24 mouse cellular contexts compared by ENCODE assay signal in the genomic region with DNA sequence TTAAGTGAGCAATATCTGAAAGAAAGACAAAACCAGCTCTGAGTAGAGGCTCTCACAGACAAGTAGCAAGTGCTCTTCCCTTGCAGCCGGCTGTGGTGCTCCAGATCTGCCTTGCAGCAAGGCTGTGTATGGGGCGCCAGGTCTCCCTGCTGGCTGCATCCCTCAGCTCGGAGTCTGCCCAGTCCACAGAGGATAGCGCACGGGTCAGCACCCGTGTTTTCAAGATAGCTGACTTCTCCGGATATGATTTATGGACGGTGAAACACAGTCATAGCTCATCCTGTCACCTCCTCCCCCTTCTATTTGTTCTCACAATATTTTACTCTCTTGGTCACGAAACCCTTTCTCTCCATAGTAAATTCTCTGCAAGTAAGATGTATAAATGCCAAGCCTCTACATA.
DNase-seq lines count a peak whose midpoint lies in the region; ATAC-seq lines count a peak whose summit lies in the region.
"Had no signal": no experiment of that assay in that cellular context is flagged by ENCODE, and none has a peak within 500 bp of the region (broad histone marks: within the 10 kb centered on the region; RNA-seq: fewer than 3 reads in every experiment).

No protein-coding gene starts in this region.

- 80% methylated on average over 9 of the region's 9 CpGs for WGBS in forebrain, embryonic 15.5 days
- WGBS in forebrain, embryonic 16.5 days: 81% methylated on average over 9 of the region's 9 CpGs
- WGBS in kidney, embryonic 15.5 days: 18% methylated on average over 9 of the region's 9 CpGs

- H3K9ac ChIP-seq in forebrain, embryonic 15.5 days (replicated peaks): no peak overlapping the region
- no peak overlapping the region for H3K9ac ChIP-seq in forebrain, embryonic 16.5 days (replicated peaks; ENCODE audit: low read depth, low read length)
- H3K9ac ChIP-seq in kidney, embryonic 15.5 days: no peak overlapping the region
- H3K9ac ChIP-seq: forebrain, postnatal 0 days; heart, embryonic 13.5 days; limb, embryonic 13.5 days; liver, embryonic 12.5 days had no signal

- no peak overlapping the region for H3K4me3 ChIP-seq in forebrain, embryonic 15.5 days
- no peak overlapping the region for H3K4me3 ChIP-seq in forebrain, embryonic 16.5 days (replicated peaks; ENCODE audit: low read length)
- no peak overlapping the region for H3K4me3 ChIP-seq in kidney, embryonic 15.5 days (replicated peaks)
- H3K4me3 ChIP-seq: heart, embryonic 13.5 days; limb, embryonic 13.5 days; liver, embryonic 12.5 days had no signal

- DNase-seq in kidney, postnatal 25 days: no peak
- peak; percentile 8 for DNase-seq in testis, postnatal 14 days (ENCODE audit: low spot score)
- DNase-seq in testis, postnatal 10 days (ENCODE audit: low spot score): no peak
- DNase-seq: cerebellum, adult 8-10 months; cerebellum, postnatal 36 days; forebrain, postnatal 0 days; gastrocnemius, postnatal 14 days; heart, adult 11 months; heart, postnatal 14 days; kidney, adult 11 months; lung, adult 18-20 months; lung, postnatal 10 days; right cerebral cortex, adult 18-20 months; right cerebral cortex, postnatal 4 days; thymus, adult 18-20 months; thymus, postnatal 4 days had no signal

- H3K9me3 ChIP-seq in forebrain, embryonic 15.5 days: peaks cover 5% of the 10 kb centered on the region; the same call in 1 of the 2 replicates
- H3K9me3 ChIP-seq in forebrain, embryonic 16.5 days (ENCODE audit: control insufficient read depth, low read length): peaks cover 6% of the 10 kb centered on the region
- H3K9me3 ChIP-seq in kidney, embryonic 15.5 days (replicated peaks): 0 out of 2 replicates have a peak, but pooled peaks cover 6% of the 10 kb centered on the region

- peak overlapping the region; percentile 47; the same call in 1 of the 2 replicates for H3K27ac ChIP-seq in forebrain, embryonic 15.5 days (replicated peaks)
- H3K27ac ChIP-seq in forebrain, embryonic 16.5 days (ENCODE audit: low read length): no peak overlapping the region
- no peak overlapping the region for H3K27ac ChIP-seq in kidney, embryonic 15.5 days
- H3K27ac ChIP-seq: heart, embryonic 13.5 days; limb, embryonic 13.5 days; liver, embryonic 12.5 days had no signal

- peaks cover 16% of the 10 kb centered on the region for H3K36me3 ChIP-seq in forebrain, embryonic 15.5 days
- peaks cover 14% of the 10 kb centered on the region for H3K36me3 ChIP-seq in forebrain, embryonic 16.5 days (ENCODE audit: control insufficient read depth, insufficient read depth)
- no peaks in the 10 kb centered on the region for H3K36me3 ChIP-seq in kidney, embryonic 15.5 days
- H3K36me3 ChIP-seq: heart, embryonic 13.5 days; limb, embryonic 13.5 days; liver, embryonic 12.5 days had no signal

- H3K27me3 ChIP-seq in forebrain, embryonic 15.5 days: no peaks in the 10 kb centered on the region
- H3K27me3 ChIP-seq in forebrain, embryonic 16.5 days (replicated peaks; ENCODE audit: control insufficient read depth, insufficient read depth, low read length): no peaks in the 10 kb centered on the region
- no peaks in the 10 kb centered on the region for H3K27me3 ChIP-seq in kidney, embryonic 15.5 days
- H3K27me3 ChIP-seq: heart, embryonic 13.5 days; limb, embryonic 13.5 days; liver, embryonic 12.5 days had no signal

- H3K4me1 ChIP-seq in forebrain, embryonic 15.5 days: peaks cover 12% of the 10 kb centered on the region
- H3K4me1 ChIP-seq in forebrain, embryonic 16.5 days (replicated peaks; ENCODE audit: control insufficient read depth, insufficient read depth, low read length): peaks cover 20% of the 10 kb centered on the region
- H3K4me1 ChIP-seq in kidney, embryonic 15.5 days: peaks cover 18% of the 10 kb centered on the region; the same call in 1 of the 2 replicates

- no peak for ATAC-seq in forebrain, embryonic 15.5 days (replicated peaks)
- no peak for ATAC-seq in forebrain, embryonic 16.5 days
- ATAC-seq in kidney, embryonic 15.5 days (replicated peaks; ENCODE audit: low FRiP score): peak; percentile 69; the same call in 1 of the 2 replicates
- no peak for ATAC-seq in activated CD4-positive, CD25-positive, alpha-beta regulatory T cell, adult 4 months
- ATAC-seq: forebrain, postnatal 0 days; liver, embryonic 12.5 days had no signal

- H3K4me2 ChIP-seq in forebrain, embryonic 15.5 days (replicated peaks): no peak overlapping the region
- no peak overlapping the region for H3K4me2 ChIP-seq in forebrain, embryonic 16.5 days (ENCODE audit: low read length)
- no peak overlapping the region for H3K4me2 ChIP-seq in kidney, embryonic 15.5 days
- H3K4me2 ChIP-seq: heart, embryonic 13.5 days; limb, embryonic 13.5 days; liver, embryonic 12.5 days; midbrain, embryonic 11.5 days had no signal
